Mouse (Mus musculus) intestine, embryonic 15.5 days (tissue): ENCODE measurements around the gene Fmod. TPM values are rescaled to one million over a fixed set of nuclear protein-coding genes. Genes with fewer than 3 reads are reported as not detected.

Source experiments
- ATAC-seq: fragments of 200-750 bp; cut with Nextera tagmentation; 2 replicates; pipeline ENCODE4 v1.8.0; 2017; ENCODE audit warnings: moderate TSS enrichment, moderate library complexity
- H3K27ac ChIP-seq: fragments of 300-500 bp; sonication (generic); 2 replicates; pipeline ENCODE4 v1.5.1; 2015; ENCODE audit warnings: mild to moderate bottlenecking, inconsistent platforms
- H3K27me3 ChIP-seq: fragments of 300-500 bp; sonication (generic); replicated peaks from 2 replicates; pipeline ENCODE4 v1.6.1; 2015; ENCODE audit warnings: inconsistent platforms
- H3K36me3 ChIP-seq: fragments of 300-500 bp; sonication (generic); 2 replicates; pipeline ENCODE4 v1.6.1; 2015; ENCODE audit warnings: inconsistent platforms
- H3K4me1 ChIP-seq: fragments of 300-500 bp; sonication (generic); replicated peaks from 2 replicates; pipeline ENCODE4 v1.6.1; 2015; ENCODE audit warnings: inconsistent platforms
- H3K4me2 ChIP-seq: fragments of 300-500 bp; sonication (generic); replicated peaks from 2 replicates; pipeline ENCODE4 v1.6.1; 2015; ENCODE audit warnings: mild to moderate bottlenecking, inconsistent platforms
- H3K4me3 ChIP-seq: fragments of 300-500 bp; sonication (generic); replicated peaks from 2 replicates; pipeline ENCODE4 v1.5.1; 2015; ENCODE audit warnings: inconsistent platforms
- H3K9ac ChIP-seq: fragments of 300-500 bp; sonication (generic); 2 replicates; pipeline ENCODE4 v1.6.1; 2015; ENCODE audit warnings: inconsistent platforms
- H3K9me3 ChIP-seq: fragments of 300-500 bp; sonication (generic); 2 replicates; pipeline ENCODE4 v1.6.1; 2016; ENCODE audit warnings: inconsistent platforms
- WGBS: fragments of 180-500 bp; shearing (Covaris S2); methylation state at CpG from one replicate; pipeline ENCODE4 v1.1.7; 2015; 5-methylcytosine and 5-hydroxymethylcytosine counted together
- polyA plus RNA-seq: library from polyadenylated mRNA; unstranded; fragments of >200 nt; fragmentation: Nextera tagmentation; extraction: Ambion mirVana; gene quantifications from 2 replicates; pipeline ENCODE4 v1.2.1, GENCODE M21; 2015

Fmod gene
- polyA plus RNA-seq, 1 experiment from 2014 or later: 9.2 TPM

GRCm38 (mm10) chr1:134093771-134094526, 56.9 kb downstream of the Fmod start:
- Histone ChIP-seq H3K36me3 (no peaks in the 10 kb centered on the region), H3K4me2 (peak overlapping the region; percentile 88), H3K9ac (no peak overlapping the region), H3K27me3 (no peaks in the 10 kb centered on the region), H3K9me3 (no peaks in the 10 kb centered on the region), H3K4me3 (peak overlapping the region; percentile 44; the same call in 1 of the 2 replicates), H3K4me1 (peaks cover 59% of the 10 kb centered on the region), H3K27ac (peak overlapping the region; percentile 90)
- no peak for ATAC-seq
- 69% methylated on average over 13 of the region's 13 CpGs for WGBS

- no peak overlapping the region; the same call in 1 of the 2 replicates for H3K27ac ChIP-seq
- no peak for ATAC-seq
- WGBS: 65% methylated on average over 7 of the region's 7 CpGs
- no peaks in the 10 kb centered on the region for H3K9me3 ChIP-seq
- no peak overlapping the region for H3K9ac ChIP-seq
- no peaks in the 10 kb centered on the region for H3K27me3 ChIP-seq
- no peak overlapping the region for H3K4me3 ChIP-seq
- no peaks in the 10 kb centered on the region for H3K36me3 ChIP-seq
- H3K4me1 ChIP-seq: peaks cover 67% of the 10 kb centered on the region
- no peak overlapping the region for H3K4me2 ChIP-seq
Measured at GRCm38 (mm10) chr1:134095033-134095612, 58.1 kb downstream of the Fmod start.

GRCm38 (mm10) chr1:134095721-134096120, 58.7 kb downstream of the Fmod start:
- Histone ChIP-seq H3K4me2 (0 out of 2 replicates have a peak overlapping the region, but pooled peaks have one; percentile 10), H3K4me1 (peaks cover 67% of the 10 kb centered on the region)

GRCm38 (mm10) chr1:134096264-134096934, 59.3 kb downstream of the Fmod start:
- H3K27ac ChIP-seq: peak overlapping the region; percentile 93
- H3K4me3 ChIP-seq: no peak overlapping the region
- no peaks in the 10 kb centered on the region for H3K9me3 ChIP-seq
- no peaks in the 10 kb centered on the region for H3K36me3 ChIP-seq
- WGBS: 48% methylated on average over 14 of the region's 14 CpGs
- no peak overlapping the region for H3K9ac ChIP-seq
- ATAC-seq: 0 out of 2 replicates have a peak, but pooled peaks have one; percentile 8
- peaks cover 67% of the 10 kb centered on the region for H3K4me1 ChIP-seq
- H3K4me2 ChIP-seq: peak overlapping the region; percentile 10; the same call in 1 of the 2 replicates
- H3K27me3 ChIP-seq: no peaks in the 10 kb centered on the region

More at GRCm38 (mm10) chr1:134095721-134096120, 58.7 kb downstream of the Fmod start:
- Histone ChIP-seq H3K9ac (no peak overlapping the region), H3K27ac (peak overlapping the region; percentile 93), H3K9me3 (no peaks in the 10 kb centered on the region), H3K36me3 (no peaks in the 10 kb centered on the region), H3K27me3 (no peaks in the 10 kb centered on the region), H3K4me3 (no peak overlapping the region)
- 79% methylated on average over 4 of the region's 4 CpGs for WGBS
- no peak for ATAC-seq

- Histone ChIP-seq H3K9ac (no peak overlapping the region), H3K4me2 (no peak overlapping the region), H3K4me3 (no peak overlapping the region), H3K4me1 (peaks cover 63% of the 10 kb centered on the region), H3K27me3 (no peaks in the 10 kb centered on the region), H3K9me3 (no peaks in the 10 kb centered on the region), H3K27ac (peak overlapping the region; percentile 93), H3K36me3 (no peaks in the 10 kb centered on the region)
- no peak for ATAC-seq
- WGBS: 84% methylated on average over 7 of the region's 7 CpGs
Measured at GRCm38 (mm10) chr1:134097080-134097855, 60.2 kb downstream of the Fmod start.

Other genes starting within 250 kb of the Fmod start
- gene Atp2b4, start 236.2 kb upstream of the Fmod start, polyA plus RNA-seq: 18.2 and 19.9 TPM in 2 replicates
- 1.2 TPM in 2 replicates for gene Optc, start 129.3 kb upstream of the Fmod start, polyA plus RNA-seq
- gene Prelp, start 115.8 kb upstream of the Fmod start, polyA plus RNA-seq: 2.3 and 2.8 TPM in 2 replicates
- 41.0 and 41.3 TPM in 2 replicates for gene Btg2, start 41.9 kb downstream of the Fmod start, polyA plus RNA-seq
- not detected in 2 replicates for gene Chit1, start 74.0 kb downstream of the Fmod start, polyA plus RNA-seq
- gene Chil1, start 144.9 kb downstream of the Fmod start, polyA plus RNA-seq: 0.44 and 0.58 TPM in 2 replicates
- 0.15 and 0.52 TPM in 2 replicates for gene Mybph, start 156.2 kb downstream of the Fmod start, polyA plus RNA-seq
- gene Adora1, start 198.2 kb downstream of the Fmod start, polyA plus RNA-seq: 4.0 and 8.3 TPM in 2 replicates